Mouse (Mus musculus) hindbrain, embryonic 16.5 days (tissue): ENCODE measurements around the gene Gm8374. TPM values are rescaled to one million over a fixed set of nuclear protein-coding genes. Genes with fewer than 3 reads are reported as not detected.
A peak's percentile ranks its signal among the peaks of the same experiment; 100 is the strongest.
"Not testable (repeated sequence)": the region's sequence is repeated elsewhere in the genome, so short reads cannot be mapped to it uniquely, and the experiment has no call there.

Experiments used
- ATAC-seq: fragments of 200-750 bp; cut with Nextera tagmentation; 2 replicates; pipeline ENCODE4 v1.8.0; 2017; ENCODE audit warnings: moderate TSS enrichment, moderate library complexity
- H3K27ac ChIP-seq: fragments of 300-500 bp; sonication (generic); 2 replicates; pipeline ENCODE4 v1.5.1; 2014; ENCODE audit warnings: low read depth, mild to moderate bottlenecking, control low read depth, low read length, moderate library complexity
- H3K27me3 ChIP-seq: fragments of 300-500 bp; sonication (generic); replicated peaks from 2 replicates; pipeline ENCODE4 v1.6.1; 2014; ENCODE audit warnings: low read length; ENCODE audit not compliant: control insufficient read depth, insufficient read depth
- H3K36me3 ChIP-seq: fragments of 300-500 bp; sonication (generic); 2 replicates; pipeline ENCODE4 v1.6.1; 2014; ENCODE audit warnings: mild to moderate bottlenecking, low read length, moderate library complexity, mixed read lengths; ENCODE audit not compliant: control insufficient read depth, insufficient read depth
- H3K4me1 ChIP-seq: fragments of 300-500 bp; sonication (generic); 2 replicates; pipeline ENCODE4 v1.6.1; 2014; ENCODE audit warnings: low read depth, low read length; ENCODE audit not compliant: control insufficient read depth, insufficient read depth
- H3K4me2 ChIP-seq: fragments of 300-500 bp; sonication (generic); 2 replicates; pipeline ENCODE4 v1.6.1; 2014; ENCODE audit warnings: mild to moderate bottlenecking, low read length, control low read depth, moderate library complexity
- H3K4me3 ChIP-seq: fragments of 300-500 bp; sonication (generic); 2 replicates; pipeline ENCODE4 v1.5.1; 2014; ENCODE audit warnings: mild to moderate bottlenecking, low read length, control low read depth, moderate library complexity
- H3K9ac ChIP-seq: fragments of 300-500 bp; sonication (generic); 2 replicates; pipeline ENCODE4 v1.6.1; 2014; ENCODE audit warnings: low read depth, mild to moderate bottlenecking, control low read depth, low read length, moderate library complexity
- H3K9me3 ChIP-seq: fragments of 300-500 bp; sonication (generic); 2 replicates; pipeline ENCODE4 v1.6.1; 2014; ENCODE audit warnings: mild to moderate bottlenecking, low read length, moderate library complexity; ENCODE audit not compliant: control insufficient read depth
- WGBS: fragments of 180-500 bp; shearing (Covaris S2); extraction: QIAGEN DNeasy Blood & Tissue Kit; methylation state at CpG from one replicate; pipeline ENCODE4 v1.1.7; 2014; 5-methylcytosine and 5-hydroxymethylcytosine counted together
- polyA plus RNA-seq: library from polyadenylated mRNA; unstranded; fragments of >200 nt; fragmentation: Nextera tagmentation; extraction: Ambion mirVana; gene quantifications from 2 replicates; pipeline ENCODE4 v1.2.1, GENCODE M21; 2015

Gm8374 gene
- polyA plus RNA-seq: not detected in 2 replicates

- not testable (repeated sequence) for H3K4me2 ChIP-seq, ATAC-seq, H3K4me1 ChIP-seq, H3K4me3 ChIP-seq, H3K9ac ChIP-seq, H3K9me3 ChIP-seq, H3K27me3 ChIP-seq, H3K27ac ChIP-seq, H3K36me3 ChIP-seq
- WGBS: 82% methylated on average over 3 of the region's 3 CpGs
Observed at GRCm38 (mm10) chr14:7365034-7365433, at the start of gene Gm8374. Gene Gm8374 (minus strand): TSS chr14:7365134.

GRCm38 (mm10) chr14:7332295-7332694, 32.6 kb downstream of the Gm8374 start, which contains the start of gene Gm5797:
Gene Gm5797 (minus strand): TSS chr14:7332395.
- H3K4me1 ChIP-seq, H3K27me3 ChIP-seq, H3K9ac ChIP-seq, H3K27ac ChIP-seq, H3K4me3 ChIP-seq, H3K9me3 ChIP-seq, H3K4me2 ChIP-seq, H3K36me3 ChIP-seq, ATAC-seq: not testable (repeated sequence)
- no CpG with 5 or more reads among the region's 1 CpGs for WGBS

GRCm38 (mm10) chr14:7315093-7315492, 49.8 kb downstream of the Gm8374 start:
- Histone ChIP-seq H3K27ac (peak overlapping the region; percentile 69), H3K4me2 (peak overlapping the region; percentile 54), H3K9ac (peak overlapping the region; percentile 70), H3K4me3 (peak overlapping the region; percentile 46)
- not testable (repeated sequence) for H3K4me1 ChIP-seq, H3K36me3 ChIP-seq, H3K9me3 ChIP-seq, H3K27me3 ChIP-seq
- ATAC-seq: 0 out of 2 replicates have a peak, but pooled peaks have one; percentile 34
- WGBS: 0% methylated on average over 12 of the region's 19 CpGs

GRCm38 (mm10) chr14:7314661-7315060, 50.3 kb downstream of the Gm8374 start, which contains the start of gene Gm3739:
Gene Gm3739 (minus strand): TSS chr14:7315049.
- not testable (repeated sequence) for H3K9me3 ChIP-seq, H3K36me3 ChIP-seq, H3K27me3 ChIP-seq, ATAC-seq, H3K4me1 ChIP-seq
- peak within 1 kb of the TSS; percentile 46 for H3K4me3 ChIP-seq
- peak within 1 kb of the TSS; percentile 70 for H3K9ac ChIP-seq
- 0% methylated on average over 14 of the region's 35 CpGs for WGBS
- H3K27ac ChIP-seq: peak within 1 kb of the TSS; percentile 69
- H3K4me2 ChIP-seq: peak within 1 kb of the TSS; percentile 54

Other genes starting within 250 kb of the Gm8374 start
- gene Gm6676, start 239.7 kb downstream of the Gm8374 start, polyA plus RNA-seq: not detected in 2 replicates
- 11.3 and 11.4 TPM in 2 replicates for gene Gm3512, start 190.6 kb downstream of the Gm8374 start, polyA plus RNA-seq
- gene Gm16434, start 170.6 kb downstream of the Gm8374 start, polyA plus RNA-seq: not detected in 2 replicates
- gene Gm3727, start 100.4 kb downstream of the Gm8374 start, polyA plus RNA-seq: not detected in 2 replicates
- 6.6 and 7.6 TPM in 2 replicates for gene Gm3739, start 50.1 kb downstream of the Gm8374 start, polyA plus RNA-seq
- not detected in 2 replicates for gene Gm5797, start 32.7 kb downstream of the Gm8374 start, polyA plus RNA-seq
- gene Gm3755, start 85.8 kb upstream of the Gm8374 start, polyA plus RNA-seq: 0.16 TPM in 1 of 2 replicates, not detected in the other
- 13.8 and 18.4 TPM in 2 replicates for gene Gm3752, start 118.6 kb upstream of the Gm8374 start, polyA plus RNA-seq
- gene Gm3558, start 203.4 kb upstream of the Gm8374 start, polyA plus RNA-seq: 6.1 and 6.7 TPM in 2 replicates
- not detected in 2 replicates for gene Gm10338, start 230.5 kb upstream of the Gm8374 start, polyA plus RNA-seq